Mouse (Mus musculus) ES-E14 (cell line): ENCODE data around the gene Srm.

Source experiments
- CHD2 ChIP-seq: IDR thresholded peaks from 2 replicates; pipeline ENCODE4 v1.6.1; 2014; ENCODE audit warnings: mild to moderate bottlenecking, low read depth, low read length, inconsistent platforms
- HCFC1 ChIP-seq: IDR thresholded peaks from 2 replicates; pipeline ENCODE4 v1.6.1; 2012; ENCODE audit warnings: low read length, inconsistent platforms, borderline replicate concordance; ENCODE audit not compliant: insufficient read depth
- MAFK ChIP-seq: IDR thresholded peaks from 2 replicates; pipeline ENCODE4 v1.6.1; 2014; ENCODE audit warnings: mild to moderate bottlenecking, low read depth, low read length, inconsistent platforms; ENCODE audit not compliant: insufficient read depth

GRCm38 (mm10) chr4:148638302-148638701, 47.0 kb downstream of the Srm start:
- TF ChIP-seq CHD2 (no peak), MAFK (no peak), HCFC1 (no peak)
